Mouse (Mus musculus) T-helper 17 cell (primary cell): ENCODE measurements around the gene Nceh1.

Source experiments
- in situ Hi-C, 2 experiments: fragments of 300-600 bp; cut with MboI, MseI; formaldehyde crosslinking; loops; 1 replicate in 1 of 2; 2 replicates in 1 of 2; pipeline ENCODE4 v1.15.1; 2025; ENCODE audit warnings: high pct_unique_total_duplicates in 2 of 2

Gene Nceh1

GRCm38 (mm10) chr3:27222488-27222887 is 39.7 kb downstream of the Nceh1 start:
- in situ Hi-C loops: no loop called here

GRCm38 (mm10) chr3:27227629-27228453 is 45.1 kb downstream of the Nceh1 start:
- in situ Hi-C loops: no loop called here

GRCm38 (mm10) chr3:27228530-27229309 is 46.0 kb downstream of the Nceh1 start:
- in situ Hi-C loops: no loop called here

- in situ Hi-C loops: loop anchor here in 1 of 2 experiments (5.0 kb wide), 1 partner anchor 56 kb away; no protein-coding TSS in a partner anchor
These were observed 50.6 kb downstream of the Nceh1 start for GRCm38 (mm10) chr3:27233361-27233760.

GRCm38 (mm10) chr3:27233841-27234240 is 51.1 kb downstream of the Nceh1 start:
- in situ Hi-C loops: loop anchor here in 1 of 2 experiments (5.0 kb wide), 1 partner anchor 57 kb away; no protein-coding TSS in a partner anchor

- in situ Hi-C loops: loop anchor here in 1 of 2 experiments (5.0 kb wide), 1 partner anchor 58 kb away; no protein-coding TSS in a partner anchor
These were observed 52.2 kb downstream of the Nceh1 start for GRCm38 (mm10) chr3:27234976-27235375.

GRCm38 (mm10) chr3:27237226-27237625 is 54.5 kb downstream of the Nceh1 start:
- in situ Hi-C loops: no loop called here

- in situ Hi-C loops: no loop called here
These were observed 55.8 kb downstream of the Nceh1 start for GRCm38 (mm10) chr3:27238563-27238962.

- in situ Hi-C loops: no loop called here
These were observed 56.8 kb downstream of the Nceh1 start for GRCm38 (mm10) chr3:27239568-27239967.

GRCm38 (mm10) chr3:27241864-27242263 is 59.1 kb downstream of the Nceh1 start:
- in situ Hi-C loops: no loop called here

- in situ Hi-C loops: loop anchor here in 1 of 2 experiments (5.0 kb wide), 1 partner anchor 221 kb away; no protein-coding TSS in a partner anchor
These were observed 63.4 kb downstream of the Nceh1 start for GRCm38 (mm10) chr3:27246166-27246565.

- in situ Hi-C loops: loop anchor here in 1 of 2 experiments (5.0 kb wide), 1 partner anchor 220 kb away; no protein-coding TSS in a partner anchor
These were observed 65.0 kb downstream of the Nceh1 start for GRCm38 (mm10) chr3:27247785-27248184.

- in situ Hi-C loops: loop anchor here in 1 of 2 experiments (5.0 kb wide), 1 partner anchor 218 kb away; no protein-coding TSS in a partner anchor
These were observed 66.3 kb downstream of the Nceh1 start for GRCm38 (mm10) chr3:27249030-27249429.

GRCm38 (mm10) chr3:27250936-27251335 is 68.2 kb downstream of the Nceh1 start:
- in situ Hi-C loops: no loop called here

GRCm38 (mm10) chr3:27258461-27258860 is 75.7 kb downstream of the Nceh1 start:
- in situ Hi-C loops: no loop called here

GRCm38 (mm10) chr3:27260393-27260792 is 77.6 kb downstream of the Nceh1 start:
- in situ Hi-C loops: no loop called here

- in situ Hi-C loops: loop anchor here in 1 of 2 experiments (5.0 kb wide), 1 partner anchor 190 kb away; no protein-coding TSS in a partner anchor
These were observed 84.6 kb downstream of the Nceh1 start for GRCm38 (mm10) chr3:27267327-27267726.

GRCm38 (mm10) chr3:27267887-27268286 is 85.1 kb downstream of the Nceh1 start:
- in situ Hi-C loops: loop anchor here in 1 of 2 experiments (5.0 kb wide), 1 partner anchor 189 kb away; no protein-coding TSS in a partner anchor

- in situ Hi-C loops: loop anchor here in 1 of 2 experiments (5.0 kb wide), 1 partner anchor 188 kb away; no protein-coding TSS in a partner anchor
These were observed 86.4 kb downstream of the Nceh1 start for GRCm38 (mm10) chr3:27269151-27269550.

- in situ Hi-C loops: no loop called here
These were observed 87.6 kb downstream of the Nceh1 start for GRCm38 (mm10) chr3:27270160-27270962.
